Mouse (Mus musculus) activated CD4-positive, CD25-positive, alpha-beta regulatory T cell, adult 4 months (primary cell): Measurements from ENCODE around the gene Gpatch8. TPM values are rescaled to one million over a fixed set of nuclear protein-coding genes. Genes with fewer than 3 reads are reported as not detected.

Experiments
- ATAC-seq: one replicate; pipeline ENCODE4 v1.8.0; 2017
- polyA plus RNA-seq, 2 experiments: library from polyadenylated mRNA; unstranded; fragments of 100-300 nt; shearing (Covaris generic); gene quantifications; one replicate each; pipeline ENCODE4 v1.2.1; 2017

The Gpatch8 gene
- polyA plus RNA-seq, 2 experiments from 2014 or later, result 54.2 to 55.9 TPM

DNA sequence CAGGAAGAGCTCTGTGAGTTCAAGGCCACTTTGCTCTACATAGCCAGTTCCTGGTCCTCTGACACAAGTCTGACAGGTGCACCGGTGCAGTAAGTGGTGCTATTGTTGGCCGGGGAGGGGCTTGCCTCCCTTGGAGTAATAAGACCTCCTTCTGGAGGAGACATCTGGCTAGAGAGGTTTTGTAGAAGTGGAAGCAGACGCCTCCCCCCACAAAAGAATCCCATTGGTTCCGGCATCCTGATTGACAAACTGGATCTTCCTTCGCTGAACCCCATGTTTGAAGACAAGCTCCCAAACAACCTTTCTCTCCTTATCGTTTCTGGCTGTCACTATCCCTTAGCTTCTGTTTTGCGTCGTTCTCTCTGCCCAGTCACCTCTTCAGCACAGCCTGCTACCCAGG, 107.9 kb downstream of the Gpatch8 start:
- ATAC-seq, result no peak

DNA sequence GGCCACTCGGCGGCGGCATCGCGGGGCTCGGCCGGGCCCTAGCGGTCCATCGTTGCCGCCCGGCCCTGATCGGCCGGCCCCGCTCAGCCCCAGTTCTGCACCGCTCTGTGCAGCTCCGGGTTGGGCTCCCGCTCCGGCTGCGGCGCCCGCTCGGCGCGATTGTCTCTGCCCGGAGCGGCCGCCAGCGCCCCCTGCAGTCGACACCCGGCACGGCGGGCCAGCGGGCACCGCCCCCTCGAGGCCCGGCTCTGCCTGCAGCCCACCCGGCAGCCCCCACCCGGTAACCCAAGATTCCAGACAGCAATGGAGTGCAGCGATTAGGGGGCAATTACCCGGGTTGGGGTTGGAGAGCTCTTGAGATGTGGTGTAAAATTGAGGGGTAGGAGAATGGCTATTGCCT, 108.7 kb downstream of the Gpatch8 start, which contains the start of gene Fam171a2:
Fam171a2 (minus strand) TSS at position 186 of the 400 bp plus-strand sequence.
- ATAC-seq, result peak; percentile 32

- ATAC-seq, result no peak
These were observed 109.4 kb downstream of the Gpatch8 start for GRCm38 (mm10) chr11:102446581-102447461.

- no peak for ATAC-seq
These were observed 110.3 kb downstream of the Gpatch8 start for GRCm38 (mm10) chr11:102445891-102446361.

GRCm38 (mm10) chr11:102445264-102445890, 110.8 kb downstream of the Gpatch8 start:
- ATAC-seq, result no peak

- no peak for ATAC-seq
These were observed 111.4 kb downstream of the Gpatch8 start for GRCm38 (mm10) chr11:102444781-102445180.

GRCm38 (mm10) chr11:102444321-102444720, 111.9 kb downstream of the Gpatch8 start:
- no peak for ATAC-seq

DNA sequence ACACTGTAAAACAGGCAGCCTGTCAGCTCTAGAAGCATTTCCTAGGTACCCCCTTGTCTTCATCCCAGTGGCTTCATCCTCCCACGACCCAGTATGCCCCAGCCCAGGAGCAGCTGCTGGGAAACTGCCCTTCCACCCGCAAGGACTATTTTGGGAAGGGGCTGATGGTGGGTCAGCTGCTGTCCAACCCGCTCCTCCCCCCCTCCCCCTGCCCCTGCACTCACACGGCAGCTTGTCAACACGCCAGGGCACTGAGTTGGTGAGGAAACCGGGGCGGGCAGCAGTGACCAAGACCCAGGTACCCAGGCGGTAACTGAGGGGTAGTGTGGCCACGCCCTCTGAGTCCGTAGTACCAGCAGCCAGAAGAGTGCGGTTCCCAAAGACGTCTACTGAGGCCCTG, 112.5 kb downstream of the Gpatch8 start:
- ATAC-seq, result no peak

DNA sequence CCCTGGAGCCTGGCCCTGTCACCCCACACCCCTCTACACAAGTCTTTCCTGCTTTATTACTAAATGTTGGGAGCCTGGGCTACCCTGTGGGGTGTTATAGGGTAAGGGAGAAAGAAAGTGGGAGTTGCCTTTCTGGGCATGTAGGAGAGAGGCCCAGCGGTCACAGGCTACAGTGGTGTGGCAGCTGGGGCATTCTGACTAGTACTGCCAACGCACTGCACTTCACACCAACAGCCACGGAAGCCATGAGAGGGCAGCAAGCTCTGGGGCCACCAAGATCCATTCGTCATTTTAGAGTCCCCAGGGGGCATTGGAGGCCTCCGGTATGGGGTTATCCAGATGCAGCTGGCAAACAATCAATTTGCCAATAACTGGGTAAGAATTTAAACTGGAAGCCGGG, 114.1 kb downstream of the Gpatch8 start:
- no peak for ATAC-seq

GRCm38 (mm10) chr11:102441434-102441833, 114.8 kb downstream of the Gpatch8 start:
- ATAC-seq, result no peak

DNA sequence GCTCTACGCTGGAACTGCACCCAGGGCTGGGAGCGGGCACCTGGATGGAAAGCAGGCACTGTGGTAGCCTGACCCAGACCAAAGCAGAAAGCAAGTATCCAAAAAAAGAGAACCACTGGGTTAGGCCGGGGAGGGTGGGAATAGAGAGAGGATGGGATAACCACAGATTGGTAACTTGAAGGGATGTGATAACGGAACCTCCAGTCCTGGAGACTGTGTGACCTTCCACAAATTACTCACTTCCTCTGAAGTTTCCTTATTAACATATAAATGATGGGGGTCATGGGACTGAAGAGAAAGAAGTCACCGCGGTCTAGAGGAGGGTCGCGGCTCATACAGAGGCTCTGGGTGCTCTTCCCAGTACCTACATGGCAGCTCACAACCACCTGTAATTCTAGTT, 115.9 kb downstream of the Gpatch8 start:
- ATAC-seq, result no peak

DNA sequence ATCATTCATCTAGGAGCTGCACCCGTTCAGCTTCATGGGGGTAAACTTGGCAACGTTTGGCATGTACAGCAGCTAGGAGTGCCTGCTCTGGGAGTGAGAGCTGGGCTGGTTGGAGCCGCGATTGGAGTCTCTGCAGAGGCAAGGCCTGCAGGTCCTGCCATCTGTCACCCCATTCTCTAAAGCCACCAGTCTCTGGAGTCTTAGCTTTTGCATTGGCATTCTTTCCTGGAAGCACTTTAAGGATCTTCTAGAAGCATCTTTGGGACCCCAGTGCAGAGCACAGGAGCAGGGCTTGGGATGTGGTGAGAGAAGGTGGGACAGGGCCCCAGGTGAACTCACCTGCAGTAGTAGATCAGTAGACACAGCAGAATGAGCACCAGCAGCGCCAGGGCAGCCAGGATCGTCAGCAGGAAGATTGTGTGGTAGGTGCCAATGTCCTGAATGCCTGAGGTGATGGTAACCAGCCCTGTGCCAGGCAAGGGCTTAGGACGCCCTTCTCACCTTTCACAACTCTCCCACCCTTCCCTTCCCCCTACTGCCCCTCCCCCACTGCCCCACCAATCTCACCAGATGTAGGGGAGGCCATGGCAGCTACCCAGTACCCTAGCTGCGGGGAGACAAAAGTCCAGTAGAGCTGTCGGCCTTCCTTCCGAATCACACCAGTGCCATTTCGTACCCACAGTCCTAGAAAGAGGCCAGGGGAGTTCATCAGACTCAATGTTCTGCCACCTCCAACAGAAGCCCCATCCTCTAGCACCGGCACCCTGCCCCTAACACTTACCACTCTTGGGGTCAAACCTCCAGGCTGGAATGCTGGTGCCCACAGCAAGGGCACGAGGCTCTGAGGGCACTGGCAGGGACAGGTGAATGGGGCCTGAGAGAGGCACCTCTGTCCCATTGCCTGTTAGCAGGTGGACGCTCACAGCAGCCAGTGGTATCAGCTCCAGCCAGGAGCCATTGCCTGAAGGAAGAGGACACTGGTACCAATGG, 116.8 kb downstream of the Gpatch8 start:
- ATAC-seq, result no peak

DNA sequence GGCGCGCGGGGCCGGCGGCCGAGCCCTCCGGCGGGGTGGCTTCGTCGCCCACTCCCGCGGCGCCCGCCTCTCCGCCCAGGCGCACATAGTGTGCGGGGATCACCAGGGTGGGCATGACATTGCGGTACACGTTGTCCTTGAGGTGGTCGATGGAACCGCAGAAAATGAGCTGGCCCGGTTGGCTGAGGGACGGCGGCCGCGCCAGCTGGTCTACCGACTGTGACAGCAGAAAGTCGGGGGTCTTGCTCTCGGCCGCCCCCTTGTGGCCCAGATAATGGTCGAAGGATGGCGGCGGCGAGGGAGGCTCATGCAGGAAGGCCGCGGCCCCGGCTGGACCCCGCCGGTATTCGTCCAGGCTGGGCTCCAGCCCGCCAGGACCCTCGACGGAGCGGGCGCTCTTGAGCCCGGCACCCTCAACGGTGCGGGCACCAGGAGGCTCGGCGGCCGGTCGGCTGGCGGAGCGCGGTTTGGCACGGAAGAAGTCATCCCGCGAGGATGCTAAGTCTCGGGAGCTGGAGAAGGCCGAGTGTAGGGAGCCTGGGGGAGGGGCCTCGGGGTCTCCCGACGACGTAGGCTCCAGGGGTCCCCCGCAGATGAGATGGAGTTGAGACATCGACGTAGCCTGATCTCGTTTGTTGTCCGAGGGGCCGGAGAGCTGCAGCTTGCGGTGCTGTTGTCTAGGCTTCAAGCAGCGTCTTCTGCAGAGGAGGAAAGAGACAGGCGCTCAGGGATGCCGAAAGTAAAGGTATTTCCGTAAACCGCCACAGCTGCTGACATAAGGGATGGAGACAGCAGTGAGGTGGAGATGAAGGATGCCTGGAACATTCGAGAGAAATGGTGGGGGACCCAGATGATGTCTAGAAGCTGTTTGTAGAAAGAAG, 117.7 kb downstream of the Gpatch8 start:
- no peak for ATAC-seq

GRCm38 (mm10) chr11:102437120-102438061, 118.8 kb downstream of the Gpatch8 start:
- no peak for ATAC-seq

DNA sequence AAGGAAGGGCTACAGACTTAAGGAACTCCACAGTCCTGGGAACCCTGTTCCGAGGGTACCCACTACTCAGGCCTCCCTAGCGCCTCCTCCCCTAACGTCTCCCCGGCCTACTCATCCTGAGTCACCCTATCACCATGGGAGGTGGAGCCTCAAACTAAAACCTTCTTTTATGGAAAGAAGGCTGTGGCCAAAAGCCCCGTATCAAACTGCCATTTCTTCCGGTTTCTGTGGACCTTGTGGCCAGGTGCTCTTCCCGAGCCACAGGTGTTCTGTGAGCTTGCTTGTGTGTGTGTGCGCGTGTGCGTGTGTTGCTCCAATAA, 119.8 kb downstream of the Gpatch8 start:
- ATAC-seq, result no peak

DNA sequence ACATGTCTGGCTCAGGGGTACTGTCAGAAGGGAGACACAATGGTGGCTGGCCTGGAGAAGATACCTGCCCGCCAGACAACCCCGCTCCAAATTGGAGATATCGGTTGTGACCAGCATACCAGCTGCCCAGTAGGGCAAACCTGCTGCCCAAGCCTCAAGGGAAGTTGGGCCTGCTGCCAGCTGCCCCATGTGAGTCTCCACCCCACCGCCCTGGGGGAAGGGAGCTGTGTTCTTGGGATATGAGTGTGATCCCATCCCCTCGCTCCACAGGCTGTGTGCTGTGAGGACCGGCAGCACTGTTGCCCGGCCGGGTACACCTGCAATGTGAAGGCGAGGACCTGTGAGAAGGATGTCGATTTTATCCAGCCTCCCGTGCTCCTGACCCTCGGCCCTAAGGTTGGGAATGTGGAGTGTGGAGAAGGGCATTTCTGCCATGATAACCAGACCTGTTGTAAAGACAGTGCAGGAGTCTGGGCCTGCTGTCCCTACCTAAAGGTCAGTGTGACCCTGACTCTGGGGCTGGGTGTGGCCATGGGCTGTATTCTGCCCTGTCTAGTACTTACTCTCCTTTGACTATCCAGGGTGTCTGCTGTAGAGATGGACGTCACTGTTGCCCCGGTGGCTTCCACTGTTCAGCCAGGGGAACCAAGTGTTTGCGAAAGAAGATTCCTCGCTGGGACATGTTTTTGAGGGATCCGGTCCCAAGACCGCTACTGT, 120.3 kb downstream of the Gpatch8 start:
- no peak for ATAC-seq

DNA sequence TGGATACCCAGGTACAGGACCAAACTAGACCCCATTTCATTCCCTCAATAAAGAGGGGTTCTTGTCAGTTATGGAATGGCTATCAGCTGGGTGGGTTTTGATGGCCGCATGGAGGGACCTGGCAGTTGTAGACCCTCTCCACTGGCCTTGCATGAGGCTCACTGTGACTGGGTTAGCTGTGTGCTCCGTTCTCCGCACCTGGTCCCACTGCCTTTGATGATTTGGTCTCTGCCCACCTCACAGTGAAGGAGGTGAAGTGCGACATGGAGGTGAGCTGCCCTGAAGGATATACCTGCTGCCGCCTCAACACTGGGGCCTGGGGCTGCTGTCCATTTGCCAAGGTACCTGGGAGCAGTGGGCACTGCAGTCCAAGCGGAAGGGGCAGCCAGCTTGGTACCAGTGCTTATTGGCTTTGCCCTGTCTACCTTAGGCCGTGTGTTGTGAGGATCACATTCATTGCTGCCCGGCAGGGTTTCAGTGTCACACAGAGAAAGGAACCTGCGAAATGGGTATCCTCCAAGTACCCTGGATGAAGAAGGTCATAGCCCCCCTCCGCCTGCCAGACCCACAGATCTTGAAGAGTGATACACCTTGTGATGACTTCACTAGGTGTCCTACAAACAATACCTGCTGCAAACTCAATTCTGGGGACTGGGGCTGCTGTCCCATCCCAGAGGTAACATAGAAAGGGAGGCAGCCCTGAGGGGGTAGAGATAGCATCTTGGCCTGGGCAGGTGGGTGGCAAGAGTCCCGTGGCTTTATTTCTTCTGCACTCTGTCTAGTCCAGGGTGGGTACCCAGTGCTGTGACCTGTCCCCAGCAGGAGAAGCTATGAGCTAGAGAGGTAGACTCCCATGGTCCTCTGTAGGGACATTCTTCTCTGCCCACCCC, 121.1 kb downstream of the Gpatch8 start:
- no peak for ATAC-seq

DNA sequence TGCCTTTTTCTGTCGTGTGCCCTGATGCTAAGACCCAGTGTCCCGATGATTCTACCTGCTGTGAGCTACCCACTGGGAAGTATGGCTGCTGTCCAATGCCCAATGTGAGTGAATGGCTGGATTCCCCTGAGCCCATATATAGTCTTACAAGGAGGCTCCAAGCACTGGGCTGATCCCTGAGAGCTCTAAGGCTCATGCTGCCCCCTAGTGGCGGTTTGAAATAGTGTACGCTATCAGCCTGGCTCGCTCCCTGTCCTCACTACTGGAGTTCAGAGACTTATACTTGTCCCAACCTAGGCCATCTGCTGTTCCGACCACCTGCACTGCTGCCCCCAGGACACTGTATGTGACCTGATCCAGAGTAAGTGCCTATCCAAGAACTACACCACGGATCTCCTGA, 121.8 kb downstream of the Gpatch8 start:
- ATAC-seq, result peak; percentile 38

DNA sequence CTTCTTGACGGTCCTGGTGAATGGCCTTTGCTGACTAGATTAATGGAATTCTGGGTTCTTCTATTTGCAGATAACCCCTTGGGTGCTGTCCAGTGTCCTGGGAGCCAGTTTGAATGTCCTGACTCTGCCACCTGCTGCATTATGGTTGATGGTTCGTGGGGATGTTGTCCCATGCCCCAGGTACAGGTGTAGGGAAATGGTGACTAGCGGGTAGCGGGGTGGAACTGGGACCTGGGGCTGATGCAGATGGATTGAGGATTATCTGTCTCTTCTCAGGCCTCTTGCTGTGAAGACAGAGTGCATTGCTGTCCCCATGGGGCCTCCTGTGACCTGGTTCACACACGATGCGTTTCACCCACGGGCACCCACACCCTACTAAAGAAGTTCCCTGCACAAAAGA, 122.3 kb downstream of the Gpatch8 start:
- ATAC-seq, result no peak
